In genomic region chr8:104789886-104790680, GRCm38 (mm10) we compare ENCODE assay signal across 10 mouse cellular contexts. TPM values are rescaled to one million over a fixed set of nuclear protein-coding genes. Genes with fewer than 3 reads are reported as not detected.
DNase-seq lines count a peak whose midpoint lies in the region; ATAC-seq lines count a peak whose summit lies in the region.
"Had no signal": no experiment of that assay in that cellular context is flagged by ENCODE, and none has a peak within 500 bp of the region (broad histone marks: within the 10 kb centered on the region; RNA-seq: fewer than 3 reads in every experiment).

No protein-coding gene starts in this region.

- H3K4me1 ChIP-seq in kidney, embryonic 14.5 days (ENCODE audit: control insufficient read depth, insufficient read depth, low read length), result no peaks in the 10 kb centered on the region
- H3K4me1 ChIP-seq: embryonic facial prominence, embryonic 12.5 days; limb, embryonic 12.5 days had no signal

- no peak overlapping the region for H3K4me3 ChIP-seq in kidney, embryonic 14.5 days (ENCODE audit: low read length)
- H3K4me3 ChIP-seq: embryonic facial prominence, embryonic 12.5 days; limb, embryonic 12.5 days had no signal

- 74% methylated on average over 3 of the region's 3 CpGs for WGBS in kidney, embryonic 14.5 days

- no peaks in the 10 kb centered on the region for H3K36me3 ChIP-seq in kidney, embryonic 14.5 days (ENCODE audit: control insufficient read depth, insufficient read depth, low read length)
- H3K36me3 ChIP-seq: embryonic facial prominence, embryonic 12.5 days; limb, embryonic 12.5 days had no signal

- no peak overlapping the region for H3K27ac ChIP-seq in kidney, embryonic 14.5 days (ENCODE audit: low read depth, low read length)
- H3K27ac ChIP-seq: embryonic facial prominence, embryonic 12.5 days; limb, embryonic 12.5 days had no signal

- no peaks in the 10 kb centered on the region for H3K27me3 ChIP-seq in kidney, embryonic 14.5 days (ENCODE audit: control insufficient read depth, insufficient read depth, low read length)
- H3K27me3 ChIP-seq: embryonic facial prominence, embryonic 12.5 days; limb, embryonic 12.5 days had no signal

- peak; percentile 8 for DNase-seq in kidney, adult 11 months
- DNase-seq in CD4-positive helper T cell, adult 2 months (ENCODE audit: low read depth, low spot score), result peak; percentile 41
- DNase-seq in NIH3T3 (ENCODE audit: low read depth), result peak; percentile 25
- DNase-seq in heart, postnatal 4 days, result peak; percentile 23
- DNase-seq in retina, postnatal 7 days (ENCODE audit: low read depth, low spot score), result peak; percentile 19
- DNase-seq in yolk sac, embryonic 10.5 days (ENCODE audit: low spot score), result no peak
- no peak for DNase-seq in adipocyte (ENCODE audit: low spot score)

- H3K4me2 ChIP-seq in kidney, embryonic 14.5 days (replicated peaks; ENCODE audit: low read depth, low read length), result no peak overlapping the region
- H3K4me2 ChIP-seq: embryonic facial prominence, embryonic 12.5 days; limb, embryonic 12.5 days had no signal

- ATAC-seq in kidney, embryonic 14.5 days (ENCODE audit: low FRiP score, low TSS enrichment), result no peak

- H3K9ac ChIP-seq in kidney, embryonic 14.5 days (ENCODE audit: low read depth, low read length), result no peak overlapping the region
- H3K9ac ChIP-seq: embryonic facial prominence, embryonic 12.5 days; limb, embryonic 12.5 days had no signal

- no peaks in the 10 kb centered on the region for H3K9me3 ChIP-seq in kidney, embryonic 14.5 days (ENCODE audit: control insufficient read depth, low read length)
- H3K9me3 ChIP-seq: embryonic facial prominence, embryonic 12.5 days; limb, embryonic 12.5 days had no signal

RNA-seq across cellular contexts. Expression of gene Ces2b, which starts 41.3 kb away (rescaled TPM):
- 0.46 and 0.61 TPM in 2 replicates for polyA plus RNA-seq in kidney, embryonic 14.5 days (2014; fragmentation: Nextera tagmentation; extraction: Ambion mirVana)
- total RNA-seq in heart, postnatal 4 days (2021), result under 1 TPM; 0.14 TPM
- polyA plus RNA-seq: limb, embryonic 12.5 days had no signal

RNA-seq across cellular contexts. Expression of gene Ces2a, which starts 56.3 kb away (rescaled TPM):
- not detected in 2 replicates for polyA plus RNA-seq in kidney, embryonic 14.5 days (2014; fragmentation: Nextera tagmentation; extraction: Ambion mirVana)
- not detected for total RNA-seq in heart, postnatal 4 days (2021)
- polyA plus RNA-seq: embryonic facial prominence, embryonic 12.5 days; limb, embryonic 12.5 days had no signal

RNA-seq across cellular contexts. Expression of gene Ces2c, which starts 56.8 kb away (rescaled TPM):
- polyA plus RNA-seq in kidney, embryonic 14.5 days (2014; fragmentation: Nextera tagmentation; extraction: Ambion mirVana), result 0.11 TPM in 1 of 2 replicates, not detected in the other
- total RNA-seq in heart, postnatal 4 days (2021), result not detected
- polyA plus RNA-seq: embryonic facial prominence, embryonic 12.5 days; limb, embryonic 12.5 days had no signal

Comparison
In these comparisons a context has a peak if more than half of its experiments do, and no peak if none do; other contexts are left out.
1. DNase-seq: peak in kidney, adult 11 months (single experiment), CD4-positive helper T cell, adult 2 months (single experiment), NIH3T3 (single experiment), heart, postnatal 4 days (single experiment) and retina, postnatal 7 days (single experiment); none in yolk sac, embryonic 10.5 days (single experiment) and adipocyte (single experiment).